Mouse (Mus musculus) CH12.LX (cell line): Measurements from ENCODE around the gene Zfp280d. TPM values are rescaled to one million over a fixed set of nuclear protein-coding genes. Genes with fewer than 3 reads are reported as not detected.
A peak's percentile ranks its signal among the peaks of the same experiment; 100 is the strongest.

ENCODE experiments used
- DNase-seq: peaks from one replicate; pipeline ENCODE4 v3.0.0-alpha.2; 2013; ENCODE audit errors: extremely low read depth
- H3K27ac ChIP-seq: 2 replicates; pipeline ENCODE4 v1.5.1; 2012; ENCODE audit warnings: low read depth, mild to moderate bottlenecking, control low read depth, moderate library complexity; ENCODE audit not compliant: insufficient read depth
- H3K27me3 ChIP-seq: replicated peaks from 2 replicates; pipeline ENCODE3; 2012; ENCODE audit warnings: inconsistent platforms
- H3K36me3 ChIP-seq, 2 experiments: replicated peaks in 1 of 2; 2 replicates each; pipeline versions ENCODE3 to v1.6.1; 2012; ENCODE audit warnings: inconsistent platforms in 1 of 2, low read length in 1 of 2, mild to moderate bottlenecking in 1 of 2, mixed read lengths in 1 of 2, moderate library complexity in 1 of 2; ENCODE audit not compliant: control insufficient read depth in 1 of 2, insufficient read depth in 1 of 2
- H3K4me1 ChIP-seq, 2 experiments: 2 replicates each; pipeline ENCODE4 v1.6.1; 2012; ENCODE audit warnings: inconsistent platforms in 1 of 2, moderate library complexity in 1 of 2; ENCODE audit not compliant: insufficient read depth in 2 of 2, control insufficient read depth in 1 of 2
- H3K4me2 ChIP-seq: 2 replicates; pipeline ENCODE4 v1.6.1; 2012; ENCODE audit warnings: low read depth, mild to moderate bottlenecking, control low read depth; ENCODE audit not compliant: poor library complexity, insufficient read depth, severe bottlenecking
- H3K4me3 ChIP-seq, 3 experiments: fragments of 150-350 bp in 1 of 3; sonication (generic) in 1 of 3; replicated peaks in 1 of 3; 2 replicates each; pipeline versions ENCODE3 to v1.5.1; 2011 to 2012; ENCODE audit warnings: low read depth in 2 of 3, low read length in 2 of 3, mild to moderate bottlenecking in 2 of 3, moderate library complexity in 2 of 3, control low read depth in 1 of 3, improper control_type of control experiment in 1 of 3, inconsistent platforms in 1 of 3, mixed read lengths in 1 of 3; ENCODE audit not compliant: poor library complexity in 1 of 3
- H3K79me2 ChIP-seq: replicated peaks from 2 replicates; pipeline ENCODE4 v1.6.1; 2012; ENCODE audit warnings: mild to moderate bottlenecking, moderate library complexity; ENCODE audit not compliant: control insufficient read depth, poor library complexity, insufficient read depth, severe bottlenecking; ENCODE audit errors: extremely low read depth
- H3K9ac ChIP-seq: 2 replicates; pipeline ENCODE4 v1.6.1; 2012; ENCODE audit warnings: low read depth, mild to moderate bottlenecking, control low read depth, moderate library complexity; ENCODE audit not compliant: insufficient read depth
- H3K9me3 ChIP-seq: replicated peaks from 2 replicates; pipeline ENCODE3; 2012; ENCODE audit warnings: low read length, inconsistent platforms, mixed read lengths
- CHD1 ChIP-seq: IDR thresholded peaks from 2 replicates; pipeline ENCODE4 v1.6.1; 2012; ENCODE audit warnings: low read depth, low read length, improper control_type of control experiment, inconsistent platforms
- E2F4 ChIP-seq: IDR thresholded peaks from 2 replicates; pipeline ENCODE4 v1.6.1; 2011; ENCODE audit warnings: low read depth, low read length, improper control_type of control experiment; ENCODE audit not compliant: insufficient replicate concordance
- KAT2A ChIP-seq: IDR thresholded peaks from 2 replicates; pipeline ENCODE4 v1.6.1; 2012; ENCODE audit warnings: low read length, improper control_type of control experiment, inconsistent platforms; ENCODE audit not compliant: insufficient replicate concordance
- MAZ ChIP-seq: IDR thresholded peaks from 2 replicates; pipeline ENCODE4 v1.6.1; 2012; ENCODE audit warnings: low read depth, mild to moderate bottlenecking, inconsistent platforms, low read length, improper control_type of control experiment, moderate library complexity
- MYC ChIP-seq: IDR thresholded peaks from 2 replicates; pipeline ENCODE4 v1.6.1; 2011; ENCODE audit warnings: low read depth, mild to moderate bottlenecking, improper control_type of control experiment, low read length
- POLR2A ChIP-seq: IDR thresholded peaks from 2 replicates; pipeline ENCODE4 v1.6.1; 2011; ENCODE audit warnings: low read depth, mild to moderate bottlenecking, improper control_type of control experiment, low read length
- SIN3A ChIP-seq: IDR thresholded peaks from 2 replicates; pipeline ENCODE4 v1.6.1; 2012; ENCODE audit warnings: low read length, improper control_type of control experiment, inconsistent platforms
- TBP ChIP-seq: conservative IDR thresholded peaks from 2 replicates; pipeline ENCODE4 v1.6.1; 2011; ENCODE audit warnings: low read depth, low read length, improper control_type of control experiment
- USF1 ChIP-seq: IDR thresholded peaks from 2 replicates; pipeline ENCODE4 v1.6.1; 2014; ENCODE audit warnings: low read depth, mild to moderate bottlenecking, inconsistent platforms, low read length, improper control_type of control experiment
- dilution Hi-C: fragments of 300-500 bp; cut with MboI; formaldehyde crosslinking; loops from 2 replicates; pipeline ENCODE4 v1.14.3; 2020; ENCODE audit warnings: low sequenced_read_pairs; ENCODE audit not compliant: extremely low pct_unique_long_range_greater_than_20kb, extremely low pct_ligation_motif_present
- in situ Hi-C: fragments of 300-500 bp; cut with MboI; formaldehyde crosslinking; loops from 3 replicates; pipeline ENCODE4 v1.14.3; 2019; ENCODE audit warnings: low sequenced_read_pairs, low pct_ligation_motif_present, low pct_unique_long_range_greater_than_20kb, mixed read lengths
- polyA plus RNA-seq: library from polyadenylated mRNA; unstranded; fragments of >175 nt; gene quantifications from 2 replicates; pipeline ENCODE4 v1.2.1, GENCODE M21; 2012; ENCODE audit warnings: low read depth; ENCODE audit not compliant: insufficient read length
- total RNA-seq, 2 experiments: library from RNA; depleted of rRNA; stranded (reverse); fragments of 300-350 nt in 1 of 2; fragments of >200 nt in 1 of 2; gene quantifications; 2 replicates each; pipeline ENCODE4 v1.2.3; 2012 to 2014

Gene Zfp280d
- total and polyA plus RNA-seq, 3 experiments = 22.3 to 35.8 (median 26.0) TPM

GRCm38 (mm10) chr9:72276941-72277340, 2.3 kb downstream of the Zfp280d start:
- Histone ChIP-seq H3K36me3 (peaks cover 2 to 6% of the 10 kb centered on the region in 2 experiments), H3K27ac (no peak overlapping the region), H3K27me3 (no peaks in the 10 kb centered on the region), H3K9me3 (peaks cover 23% of the 10 kb centered on the region), H3K4me3 (peak overlapping the region in 2 of 3 experiments; percentile 22 to 66), H3K4me2 (peak overlapping the region; percentile 80), H3K4me1 (peaks cover 5 to 32% of the 10 kb centered on the region in 2 experiments), H3K9ac (peak overlapping the region; percentile 38), H3K79me2 (peaks cover 53% of the 10 kb centered on the region)
- in situ Hi-C loops (no loop called here), dilution Hi-C loops (no loop called here)
- no peak for DNase-seq
- no peak for TF ChIP-seq USF1
- no peak for TF ChIP-seq TBP
- peak; percentile 77; the same call in 1 of the 2 replicates for TF ChIP-seq CHD1
- no peak for TF ChIP-seq MAZ

GRCm38 (mm10) chr9:72279943-72280342, 5.3 kb downstream of the Zfp280d start:
- dilution Hi-C loops (no loop called here), in situ Hi-C loops (no loop called here)
- Histone ChIP-seq H3K27ac (no peak overlapping the region), H3K4me2 (no peak overlapping the region), H3K9me3 (peaks cover 4% of the 10 kb centered on the region), H3K79me2 (peaks cover 63% of the 10 kb centered on the region), H3K4me1 (peaks cover 2 to 32% of the 10 kb centered on the region in 2 experiments; a peak in 3 of 4 replicates), H3K9ac (no peak overlapping the region), H3K27me3 (no peaks in the 10 kb centered on the region), H3K36me3 (peaks cover 2 to 6% of the 10 kb centered on the region in 2 experiments), H3K4me3 (no peak overlapping the region)
- no peak for DNase-seq
- no peak for TF ChIP-seq E2F4
- TF ChIP-seq USF1 = no peak

GRCm38 (mm10) chr9:72287696-72288095, 13.0 kb downstream of the Zfp280d start:
- H3K36me3 ChIP-seq = peaks cover 13 to 23% of the 10 kb centered on the region in 2 experiments
- no peak overlapping the region for H3K4me2 ChIP-seq
- H3K9ac ChIP-seq = no peak overlapping the region
- no peak overlapping the region for H3K27ac ChIP-seq
- in situ Hi-C loops (no loop called here), dilution Hi-C loops (no loop called here)
- no peak for DNase-seq
- H3K79me2 ChIP-seq = peaks cover 56% of the 10 kb centered on the region
- H3K4me1 ChIP-seq = peaks cover 4 to 35% of the 10 kb centered on the region in 2 experiments; a peak in 3 of 4 replicates
- TF ChIP-seq POLR2A (no peak), MYC (no peak)
- H3K27me3 ChIP-seq = no peaks in the 10 kb centered on the region
- H3K9me3 ChIP-seq = no peaks in the 10 kb centered on the region
- no peak overlapping the region for H3K4me3 ChIP-seq

- no peak for DNase-seq
- Histone ChIP-seq H3K79me2 (peaks cover 54% of the 10 kb centered on the region), H3K4me3 (no peak overlapping the region), H3K9me3 (no peaks in the 10 kb centered on the region), H3K27ac (no peak overlapping the region), H3K36me3 (peaks cover 13 to 23% of the 10 kb centered on the region in 2 experiments), H3K4me2 (no peak overlapping the region), H3K4me1 (peaks cover 4 to 35% of the 10 kb centered on the region in 2 experiments; a peak in 3 of 4 replicates), H3K27me3 (no peaks in the 10 kb centered on the region), H3K9ac (no peak overlapping the region)
- dilution Hi-C loops = no loop called here
- in situ Hi-C loops = no loop called here
- 0 out of 2 replicates have a peak, but pooled peaks have one; percentile 14 for TF ChIP-seq KAT2A
- TF ChIP-seq SIN3A = no peak
Observed at GRCm38 (mm10) chr9:72288210-72288609, 13.6 kb downstream of the Zfp280d start.
